Mouse (Mus musculus): Measurements from ENCODE around the gene Ogfr.

Ogfr gene

GRCm38 (mm10) chr2:180589123-180589831 lies at the start of gene Ogfr:
Ogfr (plus strand) TSS chr2:180589245.
- DNase-seq, result peak; percentile 92 to 93

GRCm38 (mm10) chr2:180543675-180544074 lies 45.4 kb upstream of the Ogfr start:
- DNase-seq, result peak; percentile 47 to 69

- no peak for DNase-seq
Observed at GRCm38 (mm10) chr2:180545046-180545445, 44.0 kb upstream of the Ogfr start.

GRCm38 (mm10) chr2:180547384-180548106 lies 41.5 kb upstream of the Ogfr start:
- DNase-seq, result peak; percentile 52 to 70

GRCm38 (mm10) chr2:180552340-180552739 lies 36.7 kb upstream of the Ogfr start:
- no peak for DNase-seq

GRCm38 (mm10) chr2:180555219-180555618 lies 33.8 kb upstream of the Ogfr start:
- peak; percentile 46 to 50 for DNase-seq

- DNase-seq, result no peak
Observed at GRCm38 (mm10) chr2:180556470-180556869, 32.6 kb upstream of the Ogfr start.

GRCm38 (mm10) chr2:180560245-180560644 lies 28.8 kb upstream of the Ogfr start:
- peak; percentile 32 to 50 for DNase-seq

- no peak for DNase-seq
Observed at GRCm38 (mm10) chr2:180562146-180562545, 26.9 kb upstream of the Ogfr start.

GRCm38 (mm10) chr2:180563296-180563695 lies 25.7 kb upstream of the Ogfr start:
- peak in 1 of 2 experiments; percentile 39 for DNase-seq

GRCm38 (mm10) chr2:180563841-180564240 lies 25.2 kb upstream of the Ogfr start:
- peak in 1 of 2 experiments; percentile 26 for DNase-seq

GRCm38 (mm10) chr2:180566240-180566913 lies 22.7 kb upstream of the Ogfr start:
- DNase-seq, result peak; percentile 78 to 80

GRCm38 (mm10) chr2:180569028-180569643 lies 19.9 kb upstream of the Ogfr start:
- DNase-seq, result peak; percentile 85 to 89

GRCm38 (mm10) chr2:180576482-180576881 lies 12.6 kb upstream of the Ogfr start:
- no peak for DNase-seq

- DNase-seq, result peak; percentile 89 to 93
Observed at GRCm38 (mm10) chr2:180578686-180579085, 10.4 kb upstream of the Ogfr start.

GRCm38 (mm10) chr2:180581002-180581401 lies 8.0 kb upstream of the Ogfr start, which contains the start of gene Mrgbp:
Mrgbp (plus strand) TSS chr2:180581304.
- peak; percentile 38 for DNase-seq

GRCm38 (mm10) chr2:180582481-180583153 lies 6.4 kb upstream of the Ogfr start:
- peak; percentile 99 to 100 for DNase-seq

- DNase-seq, result no peak
Observed at GRCm38 (mm10) chr2:180583154-180583507, 5.9 kb upstream of the Ogfr start.

GRCm38 (mm10) chr2:180588736-180589122 lies 316 bp upstream of the Ogfr start:
- DNase-seq, result no peak

GRCm38 (mm10) chr2:180597490-180597889 lies 8.4 kb downstream of the Ogfr start, which contains the start of gene Col9a3:
Col9a3 (plus strand) TSS chr2:180597790.
- DNase-seq, result no peak

GRCm38 (mm10) chr2:180598157-180598705 lies 9.2 kb downstream of the Ogfr start:
- peak; percentile 74 to 78 for DNase-seq

- DNase-seq, result peak; percentile 96 to 98
Observed at GRCm38 (mm10) chr2:180600569-180601021, 11.6 kb downstream of the Ogfr start.
